Mouse (Mus musculus) CD4-positive, CD25-positive, alpha-beta regulatory T cell, adult 2 months (primary cell): ENCODE results near the gene Mars2.
A peak's percentile ranks its signal among the peaks of the same experiment; 100 is the strongest.

ENCODE experiments used
- DNase-seq: peaks from one replicate; pipeline ENCODE4 v3.0.0-alpha.2; 2012; ENCODE audit warnings: low read depth, low spot score

Mars2 gene

GRCm38 (mm10) chr1:55223026-55223425 is 14.0 kb upstream of the Mars2 start:
- no peak for DNase-seq

- no peak for DNase-seq
These were observed 12.9 kb upstream of the Mars2 start for GRCm38 (mm10) chr1:55224111-55224510.

- no peak for DNase-seq
These were observed 11.6 kb upstream of the Mars2 start for GRCm38 (mm10) chr1:55225398-55225797.

- peak; percentile 16 for DNase-seq
These were observed 10.7 kb upstream of the Mars2 start, which contains the start of gene Rftn2 for GRCm38 (mm10) chr1:55226011-55226857. Gene Rftn2, minus strand, starts transcription at chr1:55226782.

DNA sequence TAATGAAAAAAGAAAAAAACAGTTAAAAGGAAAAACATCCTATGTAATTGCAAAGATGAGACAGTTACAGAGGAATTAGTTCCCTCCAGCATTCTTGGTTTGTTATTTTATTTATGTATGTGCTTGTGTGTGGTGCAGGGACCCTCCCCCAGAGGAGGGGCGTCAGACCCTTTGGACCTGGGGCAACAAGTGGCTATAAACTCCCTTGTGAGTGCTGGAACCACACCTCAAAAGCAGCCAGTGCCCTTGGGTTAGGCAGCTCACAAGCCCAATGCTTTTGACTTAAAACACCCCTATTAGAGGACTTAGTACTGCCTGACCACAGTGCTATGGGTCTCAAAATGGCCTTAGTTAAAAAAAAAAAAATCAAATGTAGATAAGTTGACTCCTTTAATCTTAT is 9.6 kb upstream of the Mars2 start:
- no peak for DNase-seq

- no peak for DNase-seq
These were observed 8.6 kb upstream of the Mars2 start for GRCm38 (mm10) chr1:55228256-55228884.

GRCm38 (mm10) chr1:55234910-55235520 is 2.0 kb upstream of the Mars2 start:
- DNase-seq, result no peak

DNA sequence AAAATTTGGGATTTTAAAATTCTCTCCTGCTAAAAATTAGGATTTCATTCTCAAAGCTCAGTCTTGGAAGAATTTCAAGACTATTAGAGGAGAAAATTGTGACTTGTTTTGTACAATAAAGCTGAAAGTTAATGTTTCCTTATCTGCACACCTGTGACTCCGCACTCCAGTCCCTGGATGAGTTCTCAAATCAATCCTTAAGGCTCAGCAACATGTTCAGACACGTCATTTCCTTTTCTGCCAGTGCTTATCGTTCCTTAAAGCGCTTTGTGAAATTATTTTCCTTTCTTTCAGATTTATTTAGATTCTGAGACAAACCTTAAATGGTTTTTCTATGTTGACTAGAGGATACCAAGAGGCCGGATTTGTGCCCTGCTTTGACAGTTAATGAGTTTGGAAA is 490 bp upstream of the Mars2 start:
- DNase-seq, result no peak

DNA sequence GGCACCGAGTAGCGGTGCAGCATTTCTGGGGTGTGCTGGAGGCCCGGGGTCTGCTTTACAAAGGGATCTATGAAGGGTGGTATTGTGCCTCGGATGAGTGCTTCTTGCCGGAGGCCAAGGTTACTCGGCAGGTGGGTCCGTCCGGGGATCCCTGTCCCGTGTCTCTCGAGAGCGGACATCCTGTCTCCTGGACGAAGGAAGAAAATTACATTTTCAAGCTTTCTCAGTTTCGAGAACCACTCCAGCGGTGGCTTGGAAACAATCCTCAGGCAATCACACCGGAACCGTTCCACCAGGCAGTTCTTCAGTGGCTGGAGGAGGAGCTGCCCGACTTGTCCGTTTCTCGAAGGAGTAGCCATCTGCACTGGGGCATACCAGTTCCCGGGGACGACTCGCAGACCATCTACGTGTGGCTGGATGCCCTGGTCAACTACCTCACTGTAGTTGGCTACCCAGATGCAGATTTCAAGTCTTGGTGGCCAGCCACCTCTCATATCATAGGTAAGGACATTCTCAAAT is 725 bp downstream of the Mars2 start:
- DNase-seq, result no peak

- DNase-seq, result no peak
These were observed 1.5 kb downstream of the Mars2 start for GRCm38 (mm10) chr1:55238496-55238895.

GRCm38 (mm10) chr1:55239237-55239636 is 2.3 kb downstream of the Mars2 start:
- peak; percentile 84 for DNase-seq

- no peak for DNase-seq
These were observed 9.4 kb downstream of the Mars2 start for GRCm38 (mm10) chr1:55246374-55246773.

- DNase-seq, result no peak
These were observed 27.4 kb downstream of the Mars2 start for GRCm38 (mm10) chr1:55264385-55264784.

DNA sequence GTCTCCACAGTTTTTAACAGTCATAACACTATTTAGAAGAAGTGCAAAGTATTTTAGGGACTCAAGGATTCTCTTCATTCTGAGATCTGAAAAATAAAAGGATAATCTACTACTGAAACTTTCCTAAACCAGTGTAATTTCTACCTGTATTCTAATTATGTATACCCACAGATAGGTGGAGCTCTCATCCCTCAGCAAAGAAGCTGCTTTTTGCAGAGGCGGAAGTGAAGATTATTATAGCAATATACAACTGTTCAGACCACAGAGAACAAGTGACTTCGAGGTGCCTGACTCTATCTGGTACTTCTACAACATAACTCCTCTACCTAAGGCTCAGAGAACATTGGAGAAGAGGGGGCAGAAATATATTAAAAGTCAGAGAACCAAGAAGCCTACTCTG is 28.5 kb downstream of the Mars2 start:
- DNase-seq, result peak; percentile 23

GRCm38 (mm10) chr1:55279081-55279480 is 42.1 kb downstream of the Mars2 start:
- DNase-seq, result no peak
